Mouse (Mus musculus): ENCODE data around the gene Prss38. TPM values are rescaled to one million over a fixed set of nuclear protein-coding genes. Genes with fewer than 3 reads are reported as not detected.

The Prss38 gene
- total RNA-seq, 2 experiments from 2014 or later, result not detected

DNA sequence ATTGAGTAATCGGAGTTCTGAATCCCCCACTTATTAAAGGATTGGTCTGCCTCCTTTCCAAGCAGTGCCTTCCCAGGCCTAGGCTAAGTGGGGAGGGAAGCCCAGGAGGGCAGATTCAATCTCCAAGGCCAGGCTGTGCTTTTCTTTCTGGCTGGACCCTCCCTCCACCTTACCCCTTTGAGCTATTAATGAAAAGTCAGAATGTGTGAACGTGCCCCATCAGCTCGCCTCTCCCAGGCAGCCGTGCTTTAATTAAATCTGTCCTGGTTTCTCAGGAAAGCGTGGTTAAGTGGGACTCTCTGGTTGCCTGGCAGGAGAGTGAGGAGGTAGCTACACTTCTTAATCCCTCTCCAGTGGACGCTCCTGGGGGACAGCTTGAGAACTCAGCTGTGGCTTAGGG is 45.8 kb downstream of the Prss38 start:
- no peak for DNase-seq (ENCODE audit: low spot score in 2 of 2)

DNA sequence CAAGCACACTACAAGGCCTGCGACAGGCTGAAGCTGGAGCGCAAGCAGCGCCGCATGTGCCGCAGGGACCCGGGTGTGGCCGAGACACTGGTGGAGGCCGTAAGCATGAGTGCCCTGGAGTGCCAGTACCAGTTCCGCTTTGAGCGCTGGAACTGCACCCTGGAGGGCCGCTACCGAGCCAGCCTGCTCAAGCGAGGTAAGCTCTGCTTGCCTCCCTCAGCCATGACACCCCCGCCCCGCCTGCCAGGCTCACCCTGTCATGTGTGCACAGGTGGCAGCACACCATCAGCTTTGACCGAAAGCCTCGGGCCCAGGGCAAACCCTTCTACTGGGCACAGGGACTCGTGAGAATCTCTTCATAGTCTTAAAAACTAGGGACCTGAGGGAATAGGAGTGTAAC is 47.8 kb downstream of the Prss38 start:
- no peak for DNase-seq (ENCODE audit: low spot score in 2 of 2)

DNA sequence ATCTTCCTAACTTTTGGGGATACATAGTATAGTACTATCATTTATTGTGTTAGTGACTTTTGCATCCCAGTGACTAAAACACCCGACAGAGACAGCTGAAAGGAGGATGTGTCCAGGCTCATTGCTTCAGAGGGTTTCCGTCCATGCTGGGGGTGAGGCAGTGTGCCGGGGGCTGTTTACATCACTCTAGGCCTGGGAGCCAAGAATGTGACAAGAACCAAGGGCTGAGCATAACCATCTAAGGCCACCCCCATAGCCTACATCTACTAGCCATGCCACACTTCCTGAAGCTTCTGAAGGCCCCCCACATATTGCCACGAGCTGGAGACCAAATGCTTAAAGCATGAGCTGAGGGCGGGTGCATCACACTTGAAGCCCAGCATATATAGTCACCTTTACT is 50.7 kb downstream of the Prss38 start:
- DNase-seq (ENCODE audit: low spot score in 2 of 2), result no peak

DNA sequence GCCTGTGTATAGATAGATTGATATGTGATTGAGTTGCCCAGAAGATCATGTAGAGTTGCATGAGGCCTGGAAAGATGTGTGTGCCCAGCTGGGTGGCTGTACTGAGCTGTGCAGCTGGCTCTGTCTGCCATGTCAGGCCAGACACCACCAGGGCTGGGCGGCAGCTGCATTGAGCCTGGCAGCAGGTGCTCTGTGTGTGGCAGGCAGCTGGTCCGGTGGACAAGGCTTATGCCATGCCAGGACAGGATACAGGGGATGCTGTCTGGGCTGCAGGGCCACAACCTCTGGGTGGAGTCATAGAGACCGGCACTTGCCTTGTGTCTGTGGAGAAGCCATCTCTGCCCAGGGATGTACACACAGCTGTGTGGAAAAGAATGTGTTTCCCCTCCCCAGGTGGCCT is 52.5 kb downstream of the Prss38 start:
- DNase-seq (ENCODE audit: low spot score in 2 of 2), result no peak

Small RNAs within 50 kb of the gene (microRNA-seq; reads per million reads assigned to microRNA genes)
- 0 reads per million in 2 experiments for gene Gm24756

Other genes with a start within 250 kb of the Prss38 start
- gene Obscn, start 239.3 kb downstream of the Prss38 start, total RNA-seq (2021), result 1 to 10 TPM; 1.5 to 2.4 TPM
- 1 to 10 TPM; 7.2 to 7.4 TPM for gene Iba57, start 211.9 kb downstream of the Prss38 start, total RNA-seq (2021)
- 1 to 10 TPM; 7.5 to 8.1 TPM for gene Gjc2, start 192.4 kb downstream of the Prss38 start, total RNA-seq (2021)
- 100 to 1,000 TPM; 144 TPM for gene Guk1, start 183.4 kb downstream of the Prss38 start, total RNA-seq (2021)
- gene Mrpl55, start 173.2 kb downstream of the Prss38 start, total RNA-seq (2021), result 10 to 100 TPM; 43.8 to 44.4 TPM
- gene 2310033P09Rik, start 167.3 kb downstream of the Prss38 start, total RNA-seq (2021), result 10 to 100 TPM; 20.6 to 21.2 TPM
- gene Arf1, start 147.4 kb downstream of the Prss38 start, total RNA-seq (2021), result 100 to 1,000 TPM; 451 to 469 TPM
- gene Wnt3a, start 84.9 kb downstream of the Prss38 start, total RNA-seq (2021), result under 1 TPM in 1 of 2 experiments, not detected in 1; 0.12 TPM
- 10 to 100 TPM; 11.9 to 17.2 TPM for gene Wnt9a, start 68.7 kb downstream of the Prss38 start, total RNA-seq (2021)
- gene Jmjd4, start 74.4 kb upstream of the Prss38 start, total RNA-seq (2021), result 10 to 100 TPM; 25.7 to 25.9 TPM
- 100 to 1,000 TPM; 396 to 405 TPM for gene Snap47, start 75.5 kb upstream of the Prss38 start, total RNA-seq (2021)
- gene Zfp867, start 96.8 kb upstream of the Prss38 start, total RNA-seq (2021), result 1 to 10 TPM; 3.4 to 3.5 TPM
- 10 to 100 TPM in 1 of 2 experiments, 1 to 10 TPM in 1; 8.1 to 11.1 TPM for gene Zkscan17, start 151.1 kb upstream of the Prss38 start, total RNA-seq (2021)
- gene Nlrp3, start 165.9 kb upstream of the Prss38 start, total RNA-seq (2021), result 1 to 10 TPM; 1.0 to 1.1 TPM
- not detected for gene Olfr222, start 200.6 kb upstream of the Prss38 start, total RNA-seq (2021)
- not detected for gene Olfr223, start 217.6 kb upstream of the Prss38 start, total RNA-seq (2021)